Mouse (Mus musculus) limb, embryonic 14.5 days (tissue): ENCODE results near the gene Tinagl1. TPM values are rescaled to one million over a fixed set of nuclear protein-coding genes. Genes with fewer than 3 reads are reported as not detected.

ENCODE experiments used
- ATAC-seq: fragments of 200-750 bp; cut with Nextera tagmentation; 2 replicates; pipeline ENCODE4 v1.8.0; 2017; ENCODE audit warnings: low read depth, moderate number of reproducible peaks, moderate TSS enrichment; ENCODE audit not compliant: low FRiP score
- DNase-seq: peaks from one replicate; pipeline ENCODE4 v3.0.0-alpha.2; 2015; ENCODE audit warnings: low spot score
- H3K27ac ChIP-seq: fragments of 300-500 bp; sonication (generic); replicated peaks from 2 replicates; pipeline ENCODE4 v1.5.1; 2014; ENCODE audit warnings: low read depth, mild to moderate bottlenecking, low read length, moderate library complexity, mixed read lengths
- H3K27me3 ChIP-seq: fragments of 300-500 bp; sonication (generic); 2 replicates; pipeline ENCODE4 v1.6.1; 2014; ENCODE audit warnings: low read length, mixed read lengths; ENCODE audit not compliant: control insufficient read depth, insufficient read depth
- H3K36me3 ChIP-seq: fragments of 300-500 bp; sonication (generic); 2 replicates; pipeline ENCODE4 v1.6.1; 2014; ENCODE audit warnings: mild to moderate bottlenecking, low read length, moderate library complexity, mixed read lengths; ENCODE audit not compliant: control insufficient read depth, insufficient read depth
- H3K4me1 ChIP-seq: fragments of 300-500 bp; sonication (generic); 2 replicates; pipeline ENCODE4 v1.6.1; 2014; ENCODE audit warnings: antibody characterized with exemption, low read length, mixed read lengths; ENCODE audit not compliant: control insufficient read depth, insufficient read depth
- H3K4me2 ChIP-seq: fragments of 300-500 bp; sonication (generic); replicated peaks from 2 replicates; pipeline ENCODE4 v1.6.1; 2014; ENCODE audit warnings: low read depth, mild to moderate bottlenecking, low read length, moderate library complexity; ENCODE audit not compliant: severe bottlenecking
- H3K4me3 ChIP-seq: fragments of 300-500 bp; sonication (generic); replicated peaks from 2 replicates; pipeline ENCODE4 v1.5.1; 2014; ENCODE audit warnings: low read length
- H3K9ac ChIP-seq: fragments of 300-500 bp; sonication (generic); 2 replicates; pipeline ENCODE4 v1.6.1; 2014; ENCODE audit warnings: mild to moderate bottlenecking, low read depth, low read length, moderate library complexity; ENCODE audit not compliant: severe bottlenecking
- H3K9me3 ChIP-seq: fragments of 300-500 bp; sonication (generic); 2 replicates; pipeline ENCODE4 v1.6.1; 2016; ENCODE audit warnings: low read length; ENCODE audit not compliant: control insufficient read depth
- POLR2A ChIP-seq: fragments of 200-500 bp; IDR thresholded peaks from 2 replicates; pipeline ENCODE4 v1.8.0; 2012; ENCODE audit warnings: inconsistent platforms, mild to moderate bottlenecking, moderate library complexity, borderline replicate concordance; ENCODE audit not compliant: insufficient read depth, insufficient read length; ENCODE audit errors: extremely low read depth
- WGBS: fragments of 180-500 bp; shearing (Covaris S2); extraction: QIAGEN DNeasy Blood & Tissue Kit; methylation state at CpG from one replicate; pipeline ENCODE4 v1.1.7; 2014; 5-methylcytosine and 5-hydroxymethylcytosine counted together
- polyA plus RNA-seq, 2 experiments: library from polyadenylated mRNA; depleted of rRNA in 1 of 2; stranded (reverse) in 1 of 2; unstranded in 1 of 2; fragments of >200 nt; fragmentation: Nextera tagmentation in 1 of 2; extraction: Ambion mirVana in 1 of 2; gene quantifications; 2 replicates each; pipeline versions ENCODE4 v1.2.1 to v1.2.3; 2012 to 2014

The Tinagl1 gene
- polyA plus RNA-seq, 2 experiments, result 13.6 to 19.9 TPM

DNA sequence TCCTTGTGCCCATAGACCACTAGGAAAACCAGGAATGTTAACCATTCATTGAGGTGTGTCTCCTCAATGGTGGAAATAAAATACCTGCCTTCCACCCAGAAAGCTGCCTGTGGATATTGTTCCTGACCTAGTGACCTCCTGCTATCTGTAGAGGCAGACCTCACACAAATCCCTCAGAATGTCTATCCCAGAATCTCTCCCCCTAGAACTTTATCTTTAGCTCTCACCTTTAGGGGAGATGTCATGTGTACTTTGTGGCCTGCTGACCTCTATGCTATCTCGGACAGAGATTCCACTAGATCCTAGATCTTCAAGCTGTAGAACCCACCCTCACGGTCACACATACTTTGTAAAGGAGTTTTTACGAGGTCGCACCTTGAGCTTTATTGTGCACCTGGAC is 38.3 kb upstream of the Tinagl1 start:
- no peaks in the 10 kb centered on the region for H3K4me1 ChIP-seq
- no peaks in the 10 kb centered on the region for H3K27me3 ChIP-seq
- ATAC-seq, result no peak
- DNase-seq, result no peak
- H3K4me2 ChIP-seq, result no peak overlapping the region
- no peaks in the 10 kb centered on the region for H3K9me3 ChIP-seq
- TF ChIP-seq POLR2A, result no peak
- no peak overlapping the region for H3K27ac ChIP-seq
- H3K9ac ChIP-seq, result no peak overlapping the region
- H3K36me3 ChIP-seq, result no peaks in the 10 kb centered on the region
- WGBS, result 60% methylated on average over 4 of the region's 4 CpGs
- H3K4me3 ChIP-seq, result no peak overlapping the region

DNA sequence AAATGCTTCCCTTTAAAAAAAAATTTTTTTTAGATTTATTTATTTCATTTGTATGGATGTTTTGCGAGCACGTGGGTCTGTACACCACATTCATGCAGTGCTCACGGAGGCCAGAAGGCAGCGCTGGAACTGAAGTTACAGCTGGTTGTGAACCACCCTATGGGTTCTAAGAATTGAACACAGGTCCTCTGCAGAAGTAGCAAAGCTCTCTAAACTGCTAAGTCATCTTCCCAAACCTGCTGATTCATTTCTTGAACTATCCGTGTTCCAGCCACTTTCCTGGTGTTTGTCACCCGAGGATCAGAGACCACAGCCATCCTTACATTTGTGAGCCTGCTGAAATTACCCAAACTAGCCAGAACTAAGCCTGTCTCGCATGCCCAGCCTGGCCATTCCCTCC is 37.5 kb upstream of the Tinagl1 start:
- Histone ChIP-seq H3K9ac (no peak overlapping the region), H3K36me3 (no peaks in the 10 kb centered on the region), H3K4me2 (no peak overlapping the region), H3K4me1 (no peaks in the 10 kb centered on the region), H3K4me3 (no peak overlapping the region), H3K27me3 (no peaks in the 10 kb centered on the region), H3K27ac (no peak overlapping the region), H3K9me3 (no peaks in the 10 kb centered on the region)
- ATAC-seq (no peak), DNase-seq (no peak)
- 70% methylated on average over 7 of the region's 7 CpGs for WGBS
- no peak for TF ChIP-seq POLR2A

GRCm38 (mm10) chr4:130211870-130212269 is 36.9 kb upstream of the Tinagl1 start:
- Histone ChIP-seq H3K9ac (no peak overlapping the region), H3K4me1 (no peaks in the 10 kb centered on the region), H3K27me3 (no peaks in the 10 kb centered on the region), H3K27ac (no peak overlapping the region), H3K36me3 (no peaks in the 10 kb centered on the region), H3K4me3 (no peak overlapping the region), H3K4me2 (no peak overlapping the region), H3K9me3 (no peaks in the 10 kb centered on the region)
- DNase-seq (no peak), ATAC-seq (no peak)
- 96% methylated on average over 2 of the region's 2 CpGs for WGBS
- TF ChIP-seq POLR2A, result no peak

- H3K27ac ChIP-seq, result no peak overlapping the region
- DNase-seq (peak; percentile 82), ATAC-seq (peak; percentile 75)
- peak overlapping the region; percentile 57 for H3K4me2 ChIP-seq
- H3K9me3 ChIP-seq, result no peaks in the 10 kb centered on the region
- 22% methylated on average over 34 of the region's 35 CpGs for WGBS
- H3K4me1 ChIP-seq, result no peaks in the 10 kb centered on the region
- no peak for TF ChIP-seq POLR2A
- H3K36me3 ChIP-seq, result no peaks in the 10 kb centered on the region
- peak overlapping the region; percentile 32 for H3K4me3 ChIP-seq
- H3K27me3 ChIP-seq, result peaks cover 6% of the 10 kb centered on the region; the same call in 1 of the 2 replicates
- peak overlapping the region; percentile 43 for H3K9ac ChIP-seq
Measured at GRCm38 (mm10) chr4:130198694-130199670, 24.1 kb upstream of the Tinagl1 start.

GRCm38 (mm10) chr4:130196542-130196941 is 21.6 kb upstream of the Tinagl1 start:
- H3K4me1 ChIP-seq, result no peaks in the 10 kb centered on the region
- H3K4me2 ChIP-seq, result no peak overlapping the region
- ATAC-seq (no peak), DNase-seq (no peak)
- no peak overlapping the region for H3K27ac ChIP-seq
- no peaks in the 10 kb centered on the region for H3K9me3 ChIP-seq
- H3K27me3 ChIP-seq, result peaks cover 6% of the 10 kb centered on the region; the same call in 1 of the 2 replicates
- H3K4me3 ChIP-seq, result no peak overlapping the region
- 74% methylated on average over 8 of the region's 8 CpGs for WGBS
- H3K9ac ChIP-seq, result no peak overlapping the region
- TF ChIP-seq POLR2A, result no peak
- no peaks in the 10 kb centered on the region for H3K36me3 ChIP-seq
